24 mouse cellular contexts compared by ENCODE assay signal in genomic region chr10:14326229-14326628, GRCm38 (mm10).
"Had no signal": no experiment of that assay in that cellular context is flagged by ENCODE, and none has a peak within 500 bp of the region (broad histone marks: within the 10 kb centered on the region; RNA-seq: fewer than 3 reads in every experiment).

No protein-coding gene starts in this region.

- H3K4me2 ChIP-seq: kidney, embryonic 15.5 days; limb, embryonic 13.5 days; liver, embryonic 12.5 days; liver, embryonic 15.5 days; lung, embryonic 15.5 days; midbrain, embryonic 11.5 days; neural tube, embryonic 12.5 days; neural tube, embryonic 15.5 days had no signal

- H3K4me3 ChIP-seq: kidney, embryonic 15.5 days; limb, embryonic 10.5 days; limb, embryonic 13.5 days; liver, embryonic 12.5 days; liver, embryonic 15.5 days; lung, embryonic 15.5 days; neural tube, embryonic 12.5 days; neural tube, embryonic 15.5 days had no signal

- H3K9me3 ChIP-seq: kidney, embryonic 15.5 days; limb, embryonic 10.5 days; limb, embryonic 13.5 days; liver, embryonic 12.5 days; liver, embryonic 15.5 days; lung, embryonic 15.5 days; neural tube, embryonic 12.5 days; neural tube, embryonic 15.5 days had no signal

- H3K9ac ChIP-seq: kidney, embryonic 15.5 days; limb, embryonic 13.5 days; liver, embryonic 12.5 days; liver, embryonic 15.5 days; lung, embryonic 15.5 days; neural tube, embryonic 12.5 days; neural tube, embryonic 15.5 days had no signal

- DNase-seq: kidney, adult 8-10 months; kidney, postnatal 10 days; kidney, postnatal 36 days; layer of hippocampus, postnatal 36 days; liver; lung, adult 18-20 months; lung, postnatal 10 days; lung, postnatal 36 days; midbrain, embryonic 14.5 days; right cerebral cortex, adult 18-20 months; right cerebral cortex, postnatal 14 days; right cerebral cortex, postnatal 4 days; thymus, postnatal 14 days; thymus, postnatal 4 days had no signal

- H3K27ac ChIP-seq: kidney, embryonic 15.5 days; limb, embryonic 10.5 days; limb, embryonic 13.5 days; liver, embryonic 12.5 days; liver, embryonic 15.5 days; lung, embryonic 15.5 days; neural tube, embryonic 12.5 days; neural tube, embryonic 15.5 days; stomach, postnatal 0 days had no signal

- ATAC-seq: liver, embryonic 12.5 days had no signal

- H3K27me3 ChIP-seq: kidney, embryonic 15.5 days; limb, embryonic 13.5 days; liver, embryonic 12.5 days; liver, embryonic 15.5 days; lung, embryonic 15.5 days; neural tube, embryonic 12.5 days; neural tube, embryonic 15.5 days had no signal

- H3K36me3 ChIP-seq: kidney, embryonic 15.5 days; limb, embryonic 10.5 days; limb, embryonic 13.5 days; liver, embryonic 12.5 days; liver, embryonic 15.5 days; lung, embryonic 15.5 days; neural tube, embryonic 12.5 days; neural tube, embryonic 15.5 days had no signal

- H3K4me1 ChIP-seq: kidney, embryonic 15.5 days; limb, embryonic 10.5 days; limb, embryonic 13.5 days; liver, embryonic 12.5 days; liver, embryonic 15.5 days; lung, embryonic 15.5 days; neural tube, embryonic 12.5 days; neural tube, embryonic 15.5 days had no signal
